Mouse (Mus musculus) neural tube, embryonic 12.5 days (tissue): ENCODE measurements around the gene Vps8. TPM values are rescaled to one million over a fixed set of nuclear protein-coding genes. Genes with fewer than 3 reads are reported as not detected.
A peak's percentile ranks its signal among the peaks of the same experiment; 100 is the strongest.

Experiments
- ATAC-seq: fragments of 200-750 bp; cut with Nextera tagmentation; 2 replicates; pipeline ENCODE4 v1.8.0; 2017; ENCODE audit warnings: low read depth, mild to moderate bottlenecking, moderate TSS enrichment, moderate library complexity; ENCODE audit not compliant: low FRiP score
- H3K27ac ChIP-seq: fragments of 300-500 bp; sonication (generic); 2 replicates; pipeline ENCODE4 v1.5.1; 2016
- H3K27me3 ChIP-seq: fragments of 300-500 bp; sonication (generic); replicated peaks from 2 replicates; pipeline ENCODE4 v1.6.1; 2016; ENCODE audit warnings: mild to moderate bottlenecking
- H3K36me3 ChIP-seq: fragments of 300-500 bp; sonication (generic); 2 replicates; pipeline ENCODE4 v1.6.1; 2016; ENCODE audit warnings: mild to moderate bottlenecking
- H3K4me1 ChIP-seq: fragments of 300-500 bp; sonication (generic); 2 replicates; pipeline ENCODE4 v1.6.1; 2016
- H3K4me2 ChIP-seq: fragments of 300-500 bp; sonication (generic); replicated peaks from 2 replicates; pipeline ENCODE4 v1.6.1; 2016; ENCODE audit warnings: mild to moderate bottlenecking
- H3K4me3 ChIP-seq: fragments of 300-500 bp; sonication (generic); 2 replicates; pipeline ENCODE4 v1.5.1; 2016
- H3K9ac ChIP-seq: fragments of 300-500 bp; sonication (generic); 2 replicates; pipeline ENCODE4 v1.6.1; 2016; ENCODE audit warnings: mild to moderate bottlenecking
- H3K9me3 ChIP-seq: fragments of 300-500 bp; sonication (generic); 2 replicates; pipeline ENCODE4 v1.6.1; 2016; ENCODE audit warnings: mild to moderate bottlenecking
- WGBS: fragments of 180-500 bp; shearing (Covaris S2); methylation state at CpG from one replicate; pipeline ENCODE4 v1.1.7; 2016; 5-methylcytosine and 5-hydroxymethylcytosine counted together
- polyA plus RNA-seq: library from polyadenylated mRNA; unstranded; fragments of >200 nt; fragmentation: Nextera tagmentation; extraction: Ambion mirVana; gene quantifications from 2 replicates; pipeline ENCODE4 v1.2.1, GENCODE M21; 2016

Vps8 gene
- polyA plus RNA-seq, 1 experiment from 2014 or later, result 30.3 TPM

- H3K9ac ChIP-seq, result no peak overlapping the region
- H3K36me3 ChIP-seq, result 0 out of 2 replicates have a peak, but pooled peaks cover 3% of the 10 kb centered on the region
- H3K27me3 ChIP-seq, result no peaks in the 10 kb centered on the region
- no peak for ATAC-seq
- no peak overlapping the region for H3K4me3 ChIP-seq
- H3K4me2 ChIP-seq, result no peak overlapping the region
- no peaks in the 10 kb centered on the region for H3K9me3 ChIP-seq
- WGBS, result 88% methylated on average over 5 of the region's 5 CpGs
- no peak overlapping the region for H3K27ac ChIP-seq
- no peaks in the 10 kb centered on the region for H3K4me1 ChIP-seq
These were observed 147.9 kb downstream of the Vps8 start for GRCm38 (mm10) chr16:21570786-21571185.

- no peak overlapping the region for H3K4me2 ChIP-seq
- peak; percentile 74; the same call in 1 of the 2 replicates for ATAC-seq
- peaks cover 12% of the 10 kb centered on the region; the same call in 1 of the 2 replicates for H3K4me1 ChIP-seq
- no peaks in the 10 kb centered on the region for H3K27me3 ChIP-seq
- WGBS, result 52% methylated on average over 10 of the region's 10 CpGs
- no peak overlapping the region for H3K4me3 ChIP-seq
- H3K9me3 ChIP-seq, result no peaks in the 10 kb centered on the region
- no peak overlapping the region for H3K9ac ChIP-seq
- peak overlapping the region; percentile 33; the same call in 1 of the 2 replicates for H3K27ac ChIP-seq
- H3K36me3 ChIP-seq, result peaks cover 6% of the 10 kb centered on the region; the same call in 1 of the 2 replicates
These were observed 153.1 kb downstream of the Vps8 start for GRCm38 (mm10) chr16:21576000-21576420.

- H3K9me3 ChIP-seq, result no peaks in the 10 kb centered on the region
- WGBS, result 87% methylated on average over 6 of the region's 6 CpGs
- ATAC-seq, result no peak
These were observed 166.2 kb downstream of the Vps8 start for GRCm38 (mm10) chr16:21589110-21589509.

GRCm38 (mm10) chr16:21590806-21591205 lies 167.9 kb downstream of the Vps8 start:
- H3K27me3 ChIP-seq, result no peaks in the 10 kb centered on the region
- H3K9me3 ChIP-seq, result no peaks in the 10 kb centered on the region
- H3K4me2 ChIP-seq, result no peak overlapping the region
- no peaks in the 10 kb centered on the region for H3K4me1 ChIP-seq
- H3K9ac ChIP-seq, result no peak overlapping the region
- ATAC-seq, result no peak
- H3K4me3 ChIP-seq, result no peak overlapping the region
- WGBS, result 65% methylated on average over 5 of the region's 5 CpGs
- H3K36me3 ChIP-seq, result no peaks in the 10 kb centered on the region
- H3K27ac ChIP-seq, result no peak overlapping the region

More at GRCm38 (mm10) chr16:21589110-21589509, 166.2 kb downstream of the Vps8 start:
- Histone ChIP-seq H3K27ac (no peak overlapping the region), H3K4me2 (no peak overlapping the region), H3K27me3 (no peaks in the 10 kb centered on the region), H3K4me1 (no peaks in the 10 kb centered on the region), H3K4me3 (no peak overlapping the region), H3K36me3 (no peaks in the 10 kb centered on the region), H3K9ac (no peak overlapping the region)

GRCm38 (mm10) chr16:21591511-21591910 lies 168.6 kb downstream of the Vps8 start:
- Histone ChIP-seq H3K36me3 (no peaks in the 10 kb centered on the region), H3K9me3 (no peaks in the 10 kb centered on the region), H3K27me3 (no peaks in the 10 kb centered on the region), H3K4me3 (no peak overlapping the region), H3K9ac (no peak overlapping the region), H3K4me1 (no peaks in the 10 kb centered on the region), H3K27ac (no peak overlapping the region), H3K4me2 (no peak overlapping the region)
- WGBS, result 81% methylated on average over 2 of the region's 2 CpGs
- no peak for ATAC-seq

- no peaks in the 10 kb centered on the region for H3K36me3 ChIP-seq
- ATAC-seq, result no peak
- H3K9ac ChIP-seq, result no peak overlapping the region
- no peaks in the 10 kb centered on the region for H3K9me3 ChIP-seq
- WGBS, result 79% methylated on average over 6 of the region's 6 CpGs
- H3K27me3 ChIP-seq, result no peaks in the 10 kb centered on the region
- H3K4me3 ChIP-seq, result no peak overlapping the region
- H3K27ac ChIP-seq, result no peak overlapping the region
- no peak overlapping the region for H3K4me2 ChIP-seq
- no peaks in the 10 kb centered on the region for H3K4me1 ChIP-seq
These were observed 172.6 kb downstream of the Vps8 start for GRCm38 (mm10) chr16:21595539-21595938.

GRCm38 (mm10) chr16:21604354-21604753 lies 181.4 kb downstream of the Vps8 start:
- Histone ChIP-seq H3K4me1 (peaks cover 6% of the 10 kb centered on the region; the same call in 1 of the 2 replicates), H3K4me3 (no peak overlapping the region), H3K27ac (no peak overlapping the region), H3K9me3 (no peaks in the 10 kb centered on the region), H3K27me3 (no peaks in the 10 kb centered on the region), H3K4me2 (no peak overlapping the region), H3K36me3 (no peaks in the 10 kb centered on the region), H3K9ac (no peak overlapping the region)
- ATAC-seq, result no peak
- 87% methylated on average over 6 of the region's 6 CpGs for WGBS

GRCm38 (mm10) chr16:21606249-21607020 lies 183.5 kb downstream of the Vps8 start:
- Histone ChIP-seq H3K9ac (no peak overlapping the region), H3K27ac (no peak overlapping the region), H3K36me3 (no peaks in the 10 kb centered on the region), H3K9me3 (no peaks in the 10 kb centered on the region), H3K4me2 (no peak overlapping the region), H3K4me1 (peaks cover 6% of the 10 kb centered on the region; the same call in 1 of the 2 replicates), H3K27me3 (no peaks in the 10 kb centered on the region), H3K4me3 (no peak overlapping the region)
- ATAC-seq, result no peak
- 89% methylated on average over 6 of the region's 6 CpGs for WGBS

GRCm38 (mm10) chr16:21607021-21607650 lies 184.2 kb downstream of the Vps8 start:
- peaks cover 6% of the 10 kb centered on the region; the same call in 1 of the 2 replicates for H3K4me1 ChIP-seq
- WGBS, result 87% methylated on average over 8 of the region's 8 CpGs
- H3K27ac ChIP-seq, result no peak overlapping the region
- no peak overlapping the region for H3K4me3 ChIP-seq
- no peaks in the 10 kb centered on the region for H3K36me3 ChIP-seq
- no peak overlapping the region for H3K4me2 ChIP-seq
- no peaks in the 10 kb centered on the region for H3K9me3 ChIP-seq
- no peaks in the 10 kb centered on the region for H3K27me3 ChIP-seq
- H3K9ac ChIP-seq, result no peak overlapping the region
- ATAC-seq, result no peak

- ATAC-seq, result no peak
- WGBS, result 86% methylated on average over 5 of the region's 5 CpGs
- Histone ChIP-seq H3K4me3 (no peak overlapping the region), H3K9me3 (no peaks in the 10 kb centered on the region), H3K4me2 (no peak overlapping the region), H3K27me3 (no peaks in the 10 kb centered on the region), H3K36me3 (no peaks in the 10 kb centered on the region), H3K4me1 (peaks cover 6% of the 10 kb centered on the region; the same call in 1 of the 2 replicates), H3K9ac (no peak overlapping the region), H3K27ac (no peak overlapping the region)
These were observed 184.7 kb downstream of the Vps8 start for GRCm38 (mm10) chr16:21607651-21608040.

GRCm38 (mm10) chr16:21608176-21608865 lies 185.4 kb downstream of the Vps8 start:
- ATAC-seq, result no peak

GRCm38 (mm10) chr16:21610473-21610872 lies 187.6 kb downstream of the Vps8 start:
- no peaks in the 10 kb centered on the region for H3K27me3 ChIP-seq
- H3K4me3 ChIP-seq, result no peak overlapping the region
- no peak overlapping the region for H3K9ac ChIP-seq
- H3K9me3 ChIP-seq, result no peaks in the 10 kb centered on the region
- no peak overlapping the region for H3K4me2 ChIP-seq
- H3K36me3 ChIP-seq, result no peaks in the 10 kb centered on the region
- H3K27ac ChIP-seq, result no peak overlapping the region
- H3K4me1 ChIP-seq, result peaks cover 6% of the 10 kb centered on the region; the same call in 1 of the 2 replicates
- 96% methylated on average over 4 of the region's 4 CpGs for WGBS
- no peak for ATAC-seq

More at GRCm38 (mm10) chr16:21608176-21608865, 185.4 kb downstream of the Vps8 start:
- 72% methylated on average over 10 of the region's 10 CpGs for WGBS
- Histone ChIP-seq H3K4me3 (no peak overlapping the region), H3K27ac (no peak overlapping the region), H3K4me1 (peaks cover 6% of the 10 kb centered on the region; the same call in 1 of the 2 replicates), H3K4me2 (no peak overlapping the region), H3K27me3 (no peaks in the 10 kb centered on the region), H3K36me3 (no peaks in the 10 kb centered on the region), H3K9ac (no peak overlapping the region), H3K9me3 (no peaks in the 10 kb centered on the region)
